Mouse (Mus musculus): ENCODE results near the gene Casq2.

- no peak for TF ChIP-seq MEF2A (IDR thresholded peaks at IDR 0.05; ENCODE audit: extremely low read depth, insufficient replicate concordance, low read depth, low read length, poor library complexity, severe bottlenecking)
- no peak for TF ChIP-seq CTCF (IDR thresholded peaks at IDR 0.05 in 2 of 3, conservative IDR thresholded peaks at IDR 0.05 in 1 of 3; ENCODE audit: control insufficient read depth in 1 of 3, insufficient read depth in 1 of 3, low read depth in 2 of 3, low read length in 3 of 3, poor library complexity in 1 of 3, severe bottlenecking in 1 of 3)
- TF ChIP-seq UBTF (IDR thresholded peaks at IDR 0.05; ENCODE audit: borderline replicate concordance, insufficient read depth, low read depth, low read length): no peak
- TF ChIP-seq ZC3H11A (IDR thresholded peaks at IDR 0.05; ENCODE audit: low read depth, low read length): no peak
- no peak for TF ChIP-seq ZKSCAN1 (IDR thresholded peaks at IDR 0.05; ENCODE audit: low read depth, low read length)
- TF ChIP-seq GABPA (IDR thresholded peaks at IDR 0.05; ENCODE audit: low read depth, low read length): no peak
- no peak for TF ChIP-seq EP300 (IDR thresholded peaks at IDR 0.05; ENCODE audit: low read depth in 1 of 2, low read length in 2 of 2)
- TF ChIP-seq MAFK (IDR thresholded peaks at IDR 0.05; ENCODE audit: borderline replicate concordance, low read depth, low read length): no peak
- no peak for TF ChIP-seq KAT2A (conservative IDR thresholded peaks at IDR 0.05; ENCODE audit: low read depth, low read length)
These were observed 80.6 kb downstream of the Casq2 start for GRCm38 (mm10) chr3:102166794-102167193.

Measured in MEL (cell line).